Mouse (Mus musculus) heart, embryonic 12.5 days (tissue): ENCODE data around the gene Aloxe3. TPM values are rescaled to one million over a fixed set of nuclear protein-coding genes. Genes with fewer than 3 reads are reported as not detected.
A peak's percentile ranks its signal among the peaks of the same experiment; 100 is the strongest.

Source experiments
- ATAC-seq: fragments of 200-750 bp; cut with Nextera tagmentation; 2 replicates; pipeline ENCODE4 v1.8.0; 2017; ENCODE audit warnings: moderate TSS enrichment, moderate library complexity; ENCODE audit not compliant: insufficient number of reproducible peaks, low FRiP score
- H3K27ac ChIP-seq: fragments of 300-500 bp; sonication (generic); 2 replicates; pipeline ENCODE4 v1.5.1; 2016; ENCODE audit warnings: mild to moderate bottlenecking, moderate library complexity; ENCODE audit not compliant: poor library complexity, severe bottlenecking
- H3K27me3 ChIP-seq: fragments of 300-500 bp; sonication (generic); replicated peaks from 2 replicates; pipeline ENCODE4 v1.6.1; 2016; ENCODE audit warnings: mild to moderate bottlenecking, moderate library complexity
- H3K36me3 ChIP-seq: fragments of 300-500 bp; sonication (generic); 2 replicates; pipeline ENCODE4 v1.6.1; 2016; ENCODE audit warnings: mild to moderate bottlenecking, moderate library complexity
- H3K4me1 ChIP-seq: fragments of 300-500 bp; sonication (generic); replicated peaks from 2 replicates; pipeline ENCODE4 v1.6.1; 2016; ENCODE audit warnings: mild to moderate bottlenecking
- H3K4me2 ChIP-seq: fragments of 300-500 bp; sonication (generic); 2 replicates; pipeline ENCODE4 v1.6.1; 2016; ENCODE audit warnings: mild to moderate bottlenecking, moderate library complexity
- H3K4me3 ChIP-seq: fragments of 300-500 bp; sonication (generic); 2 replicates; pipeline ENCODE4 v1.5.1; 2016; ENCODE audit warnings: mild to moderate bottlenecking
- H3K9ac ChIP-seq: fragments of 300-500 bp; sonication (generic); 2 replicates; pipeline ENCODE4 v1.6.1; 2016; ENCODE audit warnings: mild to moderate bottlenecking, moderate library complexity
- H3K9me3 ChIP-seq: fragments of 300-500 bp; sonication (generic); replicated peaks from 2 replicates; pipeline ENCODE4 v1.6.1; 2016; ENCODE audit warnings: mild to moderate bottlenecking, moderate library complexity
- WGBS: fragments of 180-500 bp; shearing (Covaris S2); methylation state at CpG from one replicate; pipeline ENCODE4 v1.1.7; 2016; 5-methylcytosine and 5-hydroxymethylcytosine counted together
- polyA plus RNA-seq: library from polyadenylated mRNA; unstranded; fragments of >200 nt; fragmentation: Nextera tagmentation; extraction: Ambion mirVana; gene quantifications from 2 replicates; pipeline ENCODE4 v1.2.1, GENCODE M21; 2016

Aloxe3 gene
- polyA plus RNA-seq, 1 experiment from 2014 or later: 0.54 TPM

DNA sequence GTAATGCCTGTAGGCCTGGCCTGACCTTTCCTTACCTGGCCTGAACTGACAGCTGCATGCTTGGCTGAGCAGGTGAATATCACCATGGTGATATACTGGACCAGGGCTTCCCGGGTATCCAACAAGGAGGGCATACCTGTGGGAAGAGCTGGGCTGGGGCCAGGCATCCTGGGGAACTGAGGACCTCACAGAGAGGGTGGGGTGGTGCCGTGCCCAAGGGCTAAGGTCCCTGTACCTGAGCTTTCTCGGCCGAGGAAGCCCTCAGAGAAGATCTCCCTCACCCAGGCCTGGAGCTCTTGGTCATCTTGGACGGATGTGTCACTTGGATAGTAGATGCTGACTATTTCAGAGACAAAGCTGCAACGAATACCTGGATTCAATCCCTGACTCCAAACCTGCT, 60.2 kb downstream of the Aloxe3 start:
- H3K27ac ChIP-seq: no peak overlapping the region
- peaks cover 10% of the 10 kb centered on the region; the same call in 1 of the 2 replicates for H3K27me3 ChIP-seq
- H3K9me3 ChIP-seq: no peaks in the 10 kb centered on the region
- H3K4me2 ChIP-seq: no peak overlapping the region
- no peak for ATAC-seq
- H3K4me1 ChIP-seq: no peaks in the 10 kb centered on the region
- 71% methylated on average over 6 of the region's 6 CpGs for WGBS
- H3K9ac ChIP-seq: no peak overlapping the region
- no peak overlapping the region for H3K4me3 ChIP-seq
- H3K36me3 ChIP-seq: no peaks in the 10 kb centered on the region

DNA sequence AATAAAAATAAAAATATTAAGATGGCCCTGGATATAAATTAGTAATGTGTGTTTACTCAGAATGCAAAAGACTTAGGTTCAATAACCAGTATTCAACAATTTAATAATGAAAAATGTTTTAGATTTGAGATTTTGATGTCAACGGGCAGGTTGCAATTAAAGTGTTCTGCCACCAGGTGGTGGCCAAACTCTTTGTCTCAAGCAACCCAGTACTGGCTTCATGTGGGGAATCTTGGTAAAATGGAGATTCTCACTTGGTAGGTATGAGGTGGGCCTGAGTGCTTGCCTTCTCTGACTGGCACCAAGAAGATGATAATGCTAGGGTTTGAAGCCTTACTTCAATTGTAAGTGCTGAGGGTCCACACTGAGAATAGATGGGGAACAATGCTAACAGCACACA, 67.1 kb downstream of the Aloxe3 start:
- no peak overlapping the region for H3K4me3 ChIP-seq
- WGBS: 5% methylated on average over 1 of the region's 1 CpGs
- no peak overlapping the region for H3K9ac ChIP-seq
- no peaks in the 10 kb centered on the region for H3K9me3 ChIP-seq
- no peak overlapping the region for H3K4me2 ChIP-seq
- H3K27me3 ChIP-seq: peaks cover 34% of the 10 kb centered on the region
- no peak for ATAC-seq
- no peaks in the 10 kb centered on the region for H3K36me3 ChIP-seq
- H3K4me1 ChIP-seq: peaks cover 15% of the 10 kb centered on the region
- H3K27ac ChIP-seq: no peak overlapping the region

DNA sequence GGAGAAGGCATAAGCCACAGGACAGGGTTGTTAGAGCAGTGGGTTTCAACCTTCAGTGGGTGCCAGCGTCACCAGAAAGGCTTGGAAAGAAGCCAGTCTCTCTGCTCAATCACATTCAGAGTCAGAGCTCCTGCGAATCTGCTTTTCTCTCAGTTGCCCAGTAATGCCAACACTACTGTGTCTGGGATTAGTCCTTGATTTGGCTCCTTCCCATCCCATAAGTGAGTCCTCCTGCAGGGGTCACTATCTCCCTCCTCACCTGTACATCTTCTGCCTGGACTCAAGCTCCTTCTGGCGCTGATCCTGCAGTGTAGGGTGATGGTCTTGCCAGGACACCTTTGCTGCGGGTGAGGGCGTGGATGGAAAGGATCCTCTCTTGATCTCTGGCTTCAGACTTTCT, 71.1 kb downstream of the Aloxe3 start:
- no peak for ATAC-seq
- Histone ChIP-seq H3K36me3 (no peaks in the 10 kb centered on the region), H3K9me3 (no peaks in the 10 kb centered on the region), H3K4me3 (peak overlapping the region; percentile 36), H3K27me3 (peaks cover 40% of the 10 kb centered on the region), H3K27ac (no peak overlapping the region), H3K4me2 (peak overlapping the region; percentile 66), H3K9ac (peak overlapping the region; percentile 53; the same call in 1 of the 2 replicates), H3K4me1 (peaks cover 21% of the 10 kb centered on the region)
- WGBS: 8% methylated on average over 5 of the region's 5 CpGs

DNA sequence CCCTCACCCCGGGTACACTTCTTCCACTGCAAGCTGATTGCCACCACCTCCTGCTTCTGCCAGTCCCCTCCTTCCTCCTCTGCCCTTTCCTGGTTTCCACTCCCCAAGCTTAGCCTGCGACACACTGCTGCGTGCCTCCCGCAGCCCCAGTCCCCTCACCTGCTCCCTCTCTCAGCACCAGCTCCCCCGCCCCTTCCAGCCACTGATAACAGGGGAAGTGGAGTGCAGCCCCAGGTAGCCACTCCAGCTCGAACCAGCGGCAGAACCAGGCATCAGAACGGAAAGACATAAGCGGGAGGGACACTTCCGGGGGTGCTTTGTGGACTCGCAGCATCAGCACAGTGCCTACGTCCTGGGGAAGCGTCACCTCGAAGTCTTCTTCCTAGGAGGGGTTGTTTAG, 71.5 kb downstream of the Aloxe3 start:
- WGBS: under 1% methylated on average over 14 of the region's 14 CpGs
- no peaks in the 10 kb centered on the region for H3K36me3 ChIP-seq
- no peak overlapping the region for H3K27ac ChIP-seq
- peaks cover 41% of the 10 kb centered on the region for H3K27me3 ChIP-seq
- H3K4me2 ChIP-seq: peak overlapping the region; percentile 66
- H3K9me3 ChIP-seq: no peaks in the 10 kb centered on the region
- ATAC-seq: no peak
- peaks cover 21% of the 10 kb centered on the region for H3K4me1 ChIP-seq
- peak overlapping the region; percentile 36 for H3K4me3 ChIP-seq
- H3K9ac ChIP-seq: peak overlapping the region; percentile 53; the same call in 1 of the 2 replicates

DNA sequence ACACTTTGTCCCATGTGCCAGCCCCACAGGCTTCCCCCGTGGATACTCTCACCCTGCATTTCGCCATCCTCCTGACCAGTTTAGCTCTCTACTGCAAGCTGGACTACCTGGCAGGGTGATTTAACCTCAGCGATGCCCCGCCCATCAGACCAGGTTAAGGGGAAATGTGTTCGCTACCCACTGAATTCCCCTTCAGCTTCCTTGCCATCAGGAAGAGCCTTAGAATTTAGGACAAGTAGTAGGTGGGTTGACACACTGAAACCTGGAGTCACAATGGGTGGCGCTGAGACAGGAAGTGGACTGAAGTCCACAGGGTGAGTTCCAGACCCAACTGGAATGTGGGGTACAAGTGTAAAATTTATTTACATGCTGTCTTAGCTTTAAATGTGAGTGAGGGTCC, 72.0 kb downstream of the Aloxe3 start, which contains the start of gene Alox8:
Gene Alox8, minus strand, starts transcription at position 101 of the 400 bp plus-strand sequence.
- H3K9ac ChIP-seq: peak within 1 kb of the TSS; percentile 53; the same call in 1 of the 2 replicates
- H3K9me3 ChIP-seq: no peaks in the 10 kb centered on the region
- ATAC-seq: no peak
- H3K4me1 ChIP-seq: peaks cover 21% of the 10 kb centered on the region
- 30% methylated on average over 6 of the region's 6 CpGs for WGBS
- no peaks in the 10 kb centered on the region for H3K36me3 ChIP-seq
- H3K27me3 ChIP-seq: peaks cover 41% of the 10 kb centered on the region
- H3K4me3 ChIP-seq: peak within 1 kb of the TSS; percentile 36
- peak within 1 kb of the TSS; percentile 66 for H3K4me2 ChIP-seq
- no peak within 1 kb of the TSS for H3K27ac ChIP-seq

Other genes with a start within 250 kb of the Aloxe3 start
- 0.17 TPM in 1 of 2 replicates, not detected in the other for gene Rnf222, start 237.3 kb upstream of the Aloxe3 start, polyA plus RNA-seq
- 640 and 666 TPM in 2 replicates for gene Rpl26, start 224.3 kb upstream of the Aloxe3 start, polyA plus RNA-seq
- gene Odf4, start 198.8 kb upstream of the Aloxe3 start, polyA plus RNA-seq: not detected in 2 replicates
- gene Arhgef15, start 168.4 kb upstream of the Aloxe3 start, polyA plus RNA-seq: 13.3 TPM in 2 replicates
- gene Slc25a35, start 157.8 kb upstream of the Aloxe3 start, polyA plus RNA-seq: 1.4 and 2.2 TPM in 2 replicates
- gene Rangrf, start 150.7 kb upstream of the Aloxe3 start, polyA plus RNA-seq: 64.3 and 67.5 TPM in 2 replicates
- 20.7 and 21.5 TPM in 2 replicates for gene Pfas, start 117.4 kb upstream of the Aloxe3 start, polyA plus RNA-seq
- gene Ctc1, start 110.0 kb upstream of the Aloxe3 start, polyA plus RNA-seq: 60.8 and 62.7 TPM in 2 replicates
- 79.4 and 85.9 TPM in 2 replicates for gene Aurkb, start 80.2 kb upstream of the Aloxe3 start, polyA plus RNA-seq
- 10.7 and 13.6 TPM in 2 replicates for gene Borcs6, start 66.2 kb upstream of the Aloxe3 start, polyA plus RNA-seq
- gene Tmem107, start 55.1 kb upstream of the Aloxe3 start, polyA plus RNA-seq: 30.6 and 31.5 TPM in 2 replicates
- 97.2 and 100 TPM in 2 replicates for gene Vamp2, start 37.4 kb upstream of the Aloxe3 start, polyA plus RNA-seq
- gene Per1, start 30.7 kb upstream of the Aloxe3 start, polyA plus RNA-seq: 9.4 and 9.8 TPM in 2 replicates
- 0.70 and 0.81 TPM in 2 replicates for gene Hes7, start 5.5 kb upstream of the Aloxe3 start, polyA plus RNA-seq
- gene 9130213A22Rik, start 3.3 kb upstream of the Aloxe3 start, polyA plus RNA-seq: 0.42 and 0.65 TPM in 2 replicates
- gene Alox12b, start 31.1 kb downstream of the Aloxe3 start, polyA plus RNA-seq: not detected in 2 replicates
- gene Alox8, start 71.9 kb downstream of the Aloxe3 start, polyA plus RNA-seq: 1.2 and 1.4 TPM in 2 replicates
- 0.15 and 0.17 TPM in 2 replicates for gene Gucy2e, start 111.1 kb downstream of the Aloxe3 start, polyA plus RNA-seq
- 18.6 and 21.8 TPM in 2 replicates for gene Cntrob, start 197.9 kb downstream of the Aloxe3 start, polyA plus RNA-seq
- gene Trappc1, start 198.1 kb downstream of the Aloxe3 start, polyA plus RNA-seq: 168 and 176 TPM in 2 replicates
- 0.87 and 0.98 TPM in 2 replicates for gene Kcnab3, start 200.4 kb downstream of the Aloxe3 start, polyA plus RNA-seq
- 6.7 and 8.5 TPM in 2 replicates for gene Rnf227, start 214.6 kb downstream of the Aloxe3 start, polyA plus RNA-seq
- gene Chd3, start 243.5 kb downstream of the Aloxe3 start, polyA plus RNA-seq: 19.2 and 23.5 TPM in 2 replicates